Mouse (Mus musculus) cerebellum, postnatal 25 days (tissue): ENCODE measurements at regions not wholly inside any gene's neighbourhood (a gene's known extent, or its start where the extent isn't known, plus 50 kb on each side); places are given as distances from the start of the nearest gene placed in this dataset.
"Not testable (repeated sequence)": the region's sequence is repeated elsewhere in the genome, so short reads cannot be mapped to it uniquely, and the experiment has no call there.

ENCODE experiments used
- DNase-seq, 2 experiments: peaks; one replicate each; pipeline ENCODE4 v3.0.0; 2021; ENCODE audit warnings: mixed read lengths in 2 of 2

DNA sequence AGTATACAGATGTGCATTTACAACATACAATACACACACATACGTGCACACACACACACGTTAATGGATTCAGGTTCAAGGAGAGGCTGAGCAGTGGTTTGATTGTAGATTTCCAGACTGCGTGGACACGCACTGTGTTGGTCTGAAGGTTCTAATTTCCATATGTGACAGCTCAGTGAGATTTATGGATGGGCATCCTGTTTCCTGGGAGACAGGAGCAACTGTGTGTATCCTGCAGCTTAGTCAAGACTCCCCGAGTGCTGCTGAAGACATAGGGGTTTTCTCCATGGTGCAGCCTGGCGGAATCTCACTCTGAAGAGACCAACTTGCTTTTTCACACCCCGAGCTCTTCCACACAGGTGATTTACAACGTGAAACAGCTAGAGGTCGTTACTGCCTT, 119.3 kb upstream of the Foxk1 start:
- DNase-seq = no peak

DNA sequence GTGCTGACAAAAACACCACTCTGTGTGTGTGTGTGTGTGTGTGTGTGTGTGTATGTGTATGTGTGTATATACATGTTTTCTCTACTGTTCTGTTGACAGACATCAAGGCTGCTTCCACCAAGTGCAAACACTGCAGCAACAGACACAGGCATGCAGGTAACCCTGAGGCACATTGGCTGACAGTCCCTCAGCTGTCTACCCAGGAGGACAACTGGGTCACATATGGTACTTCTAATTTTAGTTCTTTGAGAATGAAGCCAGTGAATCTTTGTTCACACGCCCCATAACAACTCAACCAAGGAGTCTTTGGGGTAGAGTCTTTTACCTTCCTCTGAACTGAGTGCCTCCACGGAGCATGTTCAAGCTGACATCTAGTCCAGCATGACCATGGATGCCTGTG, 113.3 kb upstream of the Foxk1 start:
- DNase-seq = peak; percentile 48 to 64

DNA sequence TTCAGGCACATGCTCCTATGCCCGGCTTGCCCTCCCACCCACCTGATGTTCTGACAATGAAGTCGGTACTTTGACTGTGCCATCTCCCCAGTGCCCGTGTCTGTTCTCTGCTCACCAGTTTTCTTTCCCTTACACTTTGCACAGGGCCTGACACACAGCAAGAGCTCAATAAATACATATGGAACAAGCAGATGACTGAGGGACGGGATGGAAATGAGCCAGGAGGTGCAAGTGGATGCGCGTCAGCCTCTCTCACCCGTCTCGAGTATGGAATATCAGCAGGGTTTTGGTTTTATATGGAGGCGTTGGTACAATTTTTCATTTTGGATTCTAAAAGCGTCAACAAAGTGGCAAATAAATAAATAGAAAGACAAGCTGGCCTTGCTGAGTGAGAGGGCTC, 109.8 kb upstream of the Foxk1 start:
- DNase-seq = peak; percentile 47 to 64

DNA sequence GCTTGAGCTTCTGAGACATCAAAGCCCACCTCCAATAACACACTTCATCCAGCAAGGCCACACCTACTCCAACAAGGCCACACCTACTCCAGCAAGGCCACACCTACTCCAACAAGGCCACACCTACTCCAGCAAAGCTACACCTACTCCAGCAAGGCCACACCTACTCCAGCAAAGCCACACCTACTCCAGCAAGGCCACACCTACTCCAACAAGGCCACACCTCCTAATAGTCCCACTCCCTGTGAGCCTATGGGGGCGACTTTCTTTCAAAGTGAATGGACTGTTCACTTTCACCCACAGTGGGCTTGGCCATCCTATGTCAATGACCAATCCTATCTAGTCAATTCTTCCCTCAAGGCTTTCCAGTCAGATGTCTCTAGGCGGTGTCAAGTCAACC, 104.9 kb upstream of the Foxk1 start:
- DNase-seq = not testable (repeated sequence)

DNA sequence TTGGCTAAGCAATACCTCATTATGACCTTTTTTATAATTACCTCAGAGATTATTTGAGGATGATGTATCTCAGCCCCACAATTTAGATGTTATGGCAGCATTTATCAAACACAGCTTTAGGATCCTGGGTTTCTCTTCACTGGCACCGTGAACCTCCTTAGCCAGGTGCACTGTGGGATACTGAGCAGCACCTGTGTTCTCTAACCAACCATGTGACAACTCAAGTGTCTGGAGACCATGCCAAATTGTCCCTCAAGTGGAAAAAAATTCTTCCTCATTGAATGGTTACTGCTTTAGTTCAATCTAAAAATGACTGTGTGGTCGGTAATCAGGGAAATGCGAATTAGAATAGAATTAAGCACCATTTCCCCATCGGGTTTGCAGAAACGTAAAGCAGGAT, 101.7 kb upstream of the Foxk1 start:
- peak; percentile 30 to 47 for DNase-seq

DNA sequence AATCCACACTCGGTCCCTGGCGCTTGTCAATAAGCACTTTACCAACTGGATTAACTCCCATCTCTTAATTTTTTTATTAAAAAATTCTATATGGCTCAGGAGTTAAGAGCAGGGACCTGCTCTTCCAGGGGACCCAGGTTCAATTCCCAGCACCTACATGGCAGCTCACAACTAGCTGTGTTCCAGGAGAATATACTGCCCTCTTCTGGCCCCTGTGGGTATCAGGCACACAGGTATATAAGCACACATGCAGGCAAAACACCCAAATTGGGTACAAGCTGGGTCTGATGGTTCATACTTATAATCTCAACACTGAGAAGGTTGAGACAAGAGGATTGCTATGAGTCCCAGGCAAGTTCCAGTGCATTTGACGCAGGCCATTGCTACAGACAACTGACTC, 92.8 kb upstream of the Foxk1 start:
- no peak for DNase-seq

DNA sequence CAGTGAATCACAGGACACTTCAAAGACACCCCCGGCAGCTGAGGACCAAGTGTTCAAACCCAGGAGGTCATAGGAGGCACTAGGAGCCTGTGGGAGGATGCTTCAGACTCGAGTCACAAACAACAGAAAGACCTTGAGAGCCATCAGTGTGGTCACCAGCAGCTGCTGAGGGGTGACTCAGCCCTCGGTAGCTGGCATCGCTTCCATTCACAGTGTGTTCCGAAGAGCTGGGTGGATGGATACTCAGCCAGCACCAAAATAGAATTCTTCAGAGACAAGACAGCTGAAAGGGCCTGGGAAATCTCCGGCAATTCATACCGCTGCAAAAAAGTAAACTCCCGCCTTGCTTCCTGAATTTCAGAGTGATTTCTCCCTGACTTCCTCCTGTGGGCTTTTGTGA, 87.4 kb upstream of the Foxk1 start:
- DNase-seq = peak; percentile 66 to 79

DNA sequence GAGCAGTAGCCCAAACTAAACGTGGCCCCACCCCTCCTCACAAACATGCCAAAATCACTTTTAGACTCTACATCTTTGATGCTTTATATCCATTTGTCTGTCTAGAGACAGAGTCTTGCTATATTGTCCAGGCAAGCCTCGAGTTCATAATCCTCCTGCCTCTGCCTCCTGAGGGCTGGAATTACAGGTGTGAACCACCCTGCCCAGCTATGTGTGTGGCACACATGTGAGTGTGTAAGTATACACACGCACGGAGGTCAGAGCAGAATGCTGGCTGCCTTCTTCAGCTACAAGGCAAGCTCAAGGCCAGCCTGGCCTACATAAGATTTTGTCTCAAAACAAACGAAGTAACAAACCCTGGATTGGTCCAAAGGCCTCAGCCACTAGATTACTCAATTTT, 86.8 kb upstream of the Foxk1 start:
- peak in 1 of 2 experiments; percentile 13 for DNase-seq

DNA sequence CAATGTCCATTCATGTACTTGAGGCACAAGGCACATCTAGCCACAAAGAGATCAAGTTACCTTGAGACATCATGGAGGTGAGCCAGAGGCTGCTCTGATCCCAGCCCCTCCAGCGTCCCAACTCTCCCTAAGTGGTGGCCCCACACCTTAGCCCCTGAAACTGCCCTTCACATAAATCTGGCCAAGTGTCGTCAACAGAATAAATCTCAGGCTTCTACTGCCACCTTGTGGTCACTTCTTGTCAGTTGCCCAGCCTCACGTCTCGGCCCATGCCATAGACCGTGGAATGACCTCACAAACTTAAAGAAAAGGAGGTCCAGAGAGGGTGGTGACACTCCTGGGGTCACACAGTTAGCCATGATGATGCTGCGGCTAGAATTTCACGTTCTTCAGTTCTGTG, 82.0 kb upstream of the Foxk1 start:
- DNase-seq = peak; percentile 78 to 81

DNA sequence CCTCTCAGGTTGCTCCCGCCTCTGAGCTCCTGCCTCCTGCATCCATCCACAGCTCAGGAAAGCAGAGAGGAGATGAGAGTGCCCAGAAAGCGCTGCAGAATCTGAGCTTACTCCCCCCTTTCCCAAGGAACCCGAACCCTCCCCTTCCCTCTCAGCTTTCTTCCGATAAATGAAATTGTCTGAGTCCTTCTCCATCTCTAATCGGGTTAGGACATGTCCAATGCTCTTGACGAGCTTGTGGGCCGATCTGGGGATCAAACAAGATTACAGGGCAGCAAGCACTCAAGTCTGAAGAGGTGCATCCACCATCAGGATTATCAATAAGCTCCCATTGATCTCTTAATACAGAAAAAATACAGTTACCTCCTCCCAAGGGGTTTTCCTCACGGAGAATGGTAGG, 80.0 kb upstream of the Foxk1 start:
- DNase-seq = no peak

DNA sequence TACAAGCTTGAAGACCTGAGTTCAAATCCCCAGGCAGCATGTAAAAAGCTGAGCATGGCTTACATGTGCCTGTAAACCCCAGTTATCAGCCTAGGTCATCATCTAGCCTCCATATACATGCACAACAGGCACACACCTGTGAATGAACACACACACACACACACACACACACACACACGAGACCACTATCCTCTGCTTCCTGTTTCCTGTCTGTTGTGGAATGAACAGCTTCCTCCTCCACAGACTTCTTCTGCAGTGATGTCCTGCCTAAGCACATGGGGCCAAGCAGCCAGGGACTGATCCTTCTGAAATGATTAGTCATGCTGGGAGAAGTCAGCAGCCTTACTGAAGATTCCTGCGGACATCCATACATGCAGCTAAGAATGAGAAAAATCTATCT, 76.4 kb upstream of the Foxk1 start:
- DNase-seq = no peak

DNA sequence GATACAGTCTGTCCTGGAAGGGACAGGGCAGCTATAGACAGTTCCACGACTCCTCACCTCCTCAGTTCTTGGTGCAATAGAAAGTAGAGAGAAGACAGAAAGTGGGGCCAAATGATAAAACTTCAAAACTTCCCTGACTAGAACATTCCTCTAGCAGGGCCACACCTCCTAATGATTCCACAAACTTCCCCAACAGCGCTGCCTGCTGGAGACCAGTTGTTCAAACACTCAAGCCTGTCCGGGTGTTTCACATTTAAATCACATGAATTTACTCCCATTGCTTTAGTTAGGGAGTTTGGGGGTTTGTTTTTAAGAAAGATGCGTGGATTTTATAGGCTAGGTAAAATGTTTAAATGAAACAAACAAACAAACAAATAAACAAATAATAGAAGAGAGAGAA, 75.7 kb upstream of the Foxk1 start:
- peak in 1 of 2 experiments; percentile 36 for DNase-seq

DNA sequence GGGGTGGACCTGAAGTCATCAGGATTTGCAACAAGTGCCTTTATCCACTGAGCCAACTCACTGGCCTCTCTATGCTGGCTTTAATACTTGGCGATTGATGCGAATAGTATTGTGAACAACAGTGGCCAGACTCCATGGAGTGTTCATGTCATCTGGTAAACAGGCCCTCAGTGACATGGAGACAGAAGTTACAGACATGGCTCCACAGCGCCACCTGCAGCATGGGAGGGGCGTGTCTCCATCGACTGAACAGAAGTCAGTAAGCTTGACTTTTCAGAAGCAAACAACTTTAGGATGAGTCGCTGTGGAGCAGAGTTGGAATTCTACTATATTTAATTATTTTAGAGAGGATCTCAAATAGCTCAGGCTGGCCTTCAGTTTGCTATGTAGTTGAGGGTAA, 74.0 kb upstream of the Foxk1 start:
- DNase-seq = peak; percentile 47 to 69

DNA sequence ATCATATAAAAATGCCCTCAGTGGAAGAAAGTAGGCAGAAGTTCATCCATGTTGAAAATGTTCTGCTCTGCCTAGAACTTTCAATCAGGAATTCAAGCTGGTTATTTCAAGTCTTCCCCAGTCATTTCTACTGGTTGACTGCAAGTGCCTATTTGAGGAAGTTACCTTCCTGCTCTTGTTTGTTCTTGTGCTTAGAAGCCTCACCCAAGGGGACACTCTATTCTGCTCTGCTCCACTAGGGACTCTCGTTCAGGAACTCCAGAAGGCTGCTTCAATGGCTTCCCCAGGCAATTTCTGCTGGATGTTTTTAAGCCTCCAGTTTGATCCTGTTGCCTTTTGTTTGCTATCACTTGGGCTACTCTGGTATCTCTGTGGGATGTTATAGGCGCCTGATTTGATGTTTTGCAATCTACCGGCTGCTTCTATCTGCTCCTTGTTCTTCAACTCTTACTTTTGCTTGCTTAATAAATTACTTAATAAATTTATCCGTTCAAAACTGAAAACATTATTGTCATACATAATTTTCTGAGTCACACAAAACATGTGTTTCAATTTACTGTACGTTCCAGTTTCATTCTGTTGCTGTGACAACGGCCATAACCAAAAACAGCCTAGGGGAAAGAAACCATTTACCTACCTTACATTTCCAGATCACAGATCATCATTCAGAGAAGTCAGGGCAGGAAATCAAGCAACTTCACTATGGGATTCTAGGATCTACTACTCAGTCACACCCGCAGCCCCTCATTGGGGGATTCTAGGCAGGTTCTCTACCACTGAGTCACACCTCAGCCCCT, 71.4 kb upstream of the Foxk1 start:
- no peak for DNase-seq

DNA sequence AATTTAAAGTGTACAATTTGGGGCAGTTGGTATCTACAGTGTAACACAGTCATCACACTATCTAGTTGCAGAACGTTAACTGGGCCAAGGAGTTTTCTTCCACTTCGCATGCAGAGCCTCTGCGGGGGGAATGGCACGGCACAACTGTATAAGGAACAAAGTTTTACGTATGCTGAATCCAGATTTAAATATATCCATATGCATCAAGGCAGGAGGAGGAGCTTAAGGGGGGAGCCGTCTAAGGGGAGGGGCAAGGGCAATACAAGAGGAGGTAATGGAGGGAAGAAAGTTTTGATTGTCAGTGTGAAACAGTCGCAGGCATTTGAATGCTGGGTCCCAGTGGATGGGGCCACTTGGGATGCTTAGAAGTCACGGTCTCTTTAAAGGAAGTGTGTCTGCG, 68.6 kb upstream of the Foxk1 start:
- no peak for DNase-seq

DNA sequence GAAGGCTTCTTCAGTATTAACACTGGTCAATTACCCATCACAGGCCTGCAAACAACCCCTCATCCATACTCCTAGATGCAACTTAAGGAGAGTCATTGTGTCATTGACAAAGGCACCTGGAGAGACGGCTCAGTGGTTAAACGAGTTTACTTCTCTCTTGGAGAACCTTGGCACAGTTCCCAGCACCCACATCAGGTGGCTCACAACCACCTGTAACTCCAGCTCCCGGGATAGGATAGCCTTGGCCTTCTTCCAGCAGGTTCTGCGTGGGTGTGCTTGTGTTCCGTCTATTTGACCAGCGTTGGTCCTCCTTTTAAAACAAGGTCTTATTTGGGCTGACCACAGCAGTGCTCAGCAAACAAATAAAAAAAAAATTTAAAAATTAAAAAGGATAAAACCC, 63.9 kb upstream of the Foxk1 start:
- DNase-seq = no peak

DNA sequence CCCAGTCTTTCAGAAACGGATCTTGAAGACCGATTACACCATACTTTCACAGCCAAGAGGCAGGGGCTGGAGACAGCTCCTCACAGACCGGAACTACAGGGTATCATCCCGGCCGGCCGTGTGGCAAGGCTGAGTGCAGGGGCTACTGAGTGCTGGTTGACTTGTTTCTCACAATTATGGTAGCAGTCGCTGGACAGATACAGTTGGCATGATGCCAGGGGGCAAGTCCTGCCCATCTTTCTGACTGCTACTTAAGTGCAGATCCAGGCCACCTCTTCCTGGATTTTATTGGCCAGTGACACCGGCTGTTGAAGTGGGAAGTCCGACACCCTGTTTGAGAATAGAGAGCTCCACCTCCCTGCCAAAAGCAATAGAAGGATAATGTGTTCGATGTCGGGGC, 63.2 kb upstream of the Foxk1 start:
- no peak for DNase-seq

DNA sequence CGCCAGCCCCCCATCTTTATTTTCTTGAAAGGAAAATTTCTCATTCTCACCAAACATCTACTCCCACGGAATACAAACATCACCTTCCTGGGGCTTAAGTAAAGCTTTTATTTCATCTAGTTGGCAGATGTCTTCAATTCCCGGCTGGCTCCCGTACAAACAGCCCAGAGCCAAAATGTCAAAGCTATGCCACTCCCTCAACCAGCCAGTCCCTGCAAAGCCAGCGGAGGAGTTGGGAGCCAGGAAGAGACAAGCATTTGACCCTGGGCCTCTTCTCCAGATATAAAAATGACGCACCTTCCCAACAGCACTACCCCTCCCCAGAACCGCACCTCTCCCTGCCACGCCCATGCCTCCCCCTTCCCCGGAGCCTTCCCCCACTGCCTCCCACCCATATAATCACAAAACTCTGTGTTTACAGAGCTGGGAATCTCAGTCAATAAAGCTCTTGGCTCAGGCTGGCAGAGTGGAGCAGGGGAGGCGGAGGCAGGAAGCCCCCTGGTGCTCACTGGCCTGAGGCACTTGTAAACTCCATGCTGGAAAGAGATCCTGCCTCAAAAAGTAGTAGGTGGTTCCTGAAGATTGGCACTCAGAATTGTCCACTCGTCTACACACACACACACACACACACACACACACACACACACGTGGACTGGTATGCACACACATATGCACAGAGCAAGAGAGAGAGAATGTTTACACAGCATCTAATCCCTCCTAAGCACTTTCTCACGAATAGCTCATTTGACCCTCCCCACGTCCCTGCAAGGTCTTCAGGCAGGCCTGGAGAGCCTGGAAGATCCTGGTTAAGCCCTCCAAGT, 60.9 kb upstream of the Foxk1 start:
- peak in 1 of 2 experiments; percentile 31 for DNase-seq

DNA sequence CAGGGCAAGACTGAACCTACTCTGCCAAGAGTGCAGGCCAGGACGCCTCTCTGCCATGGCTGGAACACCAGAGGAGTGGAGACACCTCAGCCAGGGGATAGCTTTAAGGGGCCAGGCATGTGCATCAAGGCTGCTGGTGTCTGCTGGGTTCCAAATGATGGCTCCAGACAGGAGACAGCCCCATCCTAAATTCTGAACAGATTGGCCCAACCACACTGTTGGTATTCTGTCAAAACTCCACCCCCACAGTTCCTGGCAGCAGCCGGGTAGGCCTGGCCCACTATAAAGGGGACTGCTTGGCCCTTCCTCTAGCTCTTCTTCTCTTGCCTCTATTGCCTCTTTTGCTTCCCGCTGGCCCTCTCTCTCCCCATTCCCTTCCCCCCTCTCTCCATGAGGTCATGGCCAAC, 60.3 kb upstream of the Foxk1 start:
- DNase-seq = peak in 1 of 2 experiments; percentile 25

DNA sequence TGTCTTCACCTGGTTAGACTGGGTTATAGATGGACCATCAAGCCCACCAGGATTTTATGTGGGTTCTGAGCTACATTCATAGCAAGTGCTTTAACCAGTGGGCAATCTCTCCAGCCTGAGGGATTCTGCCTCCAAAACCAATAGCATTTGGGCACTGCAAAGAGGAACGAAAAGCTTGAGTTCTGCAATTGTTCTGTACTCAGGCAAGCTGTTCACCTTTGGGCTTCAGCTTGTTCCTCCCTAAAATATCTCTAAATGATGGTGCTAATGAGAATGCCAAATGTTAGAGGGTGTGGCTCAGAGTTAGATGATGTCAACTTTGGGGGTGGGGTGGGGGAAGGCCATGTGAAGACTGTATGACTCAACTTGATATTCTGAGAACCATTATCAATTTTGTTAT, 54.8 kb upstream of the Foxk1 start:
- no peak for DNase-seq

DNA sequence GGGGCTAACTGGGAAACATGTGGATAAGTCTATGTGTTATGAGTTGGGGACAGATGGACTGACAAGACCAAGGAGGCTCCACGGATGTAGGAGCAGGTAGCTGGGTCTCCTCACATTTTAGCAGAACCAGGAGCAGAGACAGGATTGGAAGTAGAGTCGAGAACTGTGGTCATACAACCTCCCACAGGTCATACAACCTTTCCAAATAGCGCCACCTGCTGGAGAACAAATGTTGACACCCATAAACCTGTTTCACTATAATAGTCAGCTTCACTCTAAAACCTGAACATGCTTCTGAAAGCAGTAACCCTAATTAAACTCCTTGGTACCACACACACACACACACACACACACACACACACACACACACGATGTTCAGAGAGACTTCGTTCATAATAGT, 50.7 kb upstream of the Foxk1 start:
- DNase-seq = no peak
